Mouse (Mus musculus) stomach, embryonic 15.5 days (tissue): ENCODE measurements around the gene Bmpr1a. TPM values are rescaled to one million over a fixed set of nuclear protein-coding genes. Genes with fewer than 3 reads are reported as not detected.
"Not testable (repeated sequence)": the region's sequence is repeated elsewhere in the genome, so short reads cannot be mapped to it uniquely, and the experiment has no call there.

Experiments used
- ATAC-seq: fragments of 200-750 bp; cut with Nextera tagmentation; 2 replicates; pipeline ENCODE4 v1.8.0; 2017; ENCODE audit warnings: low read depth, moderate number of reproducible peaks, moderate TSS enrichment; ENCODE audit not compliant: insufficient read depth, low FRiP score
- H3K27ac ChIP-seq: fragments of 300-500 bp; sonication (generic); 2 replicates; pipeline ENCODE4 v1.5.1; 2015; ENCODE audit warnings: mild to moderate bottlenecking, inconsistent platforms
- H3K27me3 ChIP-seq: fragments of 300-500 bp; sonication (generic); replicated peaks from 2 replicates; pipeline ENCODE4 v1.6.1; 2015; ENCODE audit warnings: inconsistent platforms
- H3K36me3 ChIP-seq: fragments of 300-500 bp; sonication (generic); 2 replicates; pipeline ENCODE4 v1.6.1; 2015; ENCODE audit warnings: inconsistent platforms
- H3K4me1 ChIP-seq: fragments of 300-500 bp; sonication (generic); 2 replicates; pipeline ENCODE4 v1.6.1; 2015; ENCODE audit warnings: inconsistent platforms
- H3K4me2 ChIP-seq: fragments of 300-500 bp; sonication (generic); 2 replicates; pipeline ENCODE4 v1.6.1; 2015; ENCODE audit warnings: mild to moderate bottlenecking, inconsistent platforms
- H3K4me3 ChIP-seq: fragments of 300-500 bp; sonication (generic); replicated peaks from 2 replicates; pipeline ENCODE4 v1.5.1; 2015; ENCODE audit warnings: inconsistent platforms
- H3K9ac ChIP-seq: fragments of 300-500 bp; sonication (generic); 2 replicates; pipeline ENCODE4 v1.6.1; 2015; ENCODE audit warnings: inconsistent platforms
- H3K9me3 ChIP-seq: fragments of 300-500 bp; sonication (generic); 2 replicates; pipeline ENCODE4 v1.6.1; 2016; ENCODE audit warnings: inconsistent platforms
- WGBS: fragments of 180-500 bp; shearing (Covaris S2); methylation state at CpG from one replicate; pipeline ENCODE4 v1.1.7; 2015; 5-methylcytosine and 5-hydroxymethylcytosine counted together
- polyA plus RNA-seq: library from polyadenylated mRNA; unstranded; fragments of >200 nt; fragmentation: Nextera tagmentation; extraction: Ambion mirVana; gene quantifications from 2 replicates; pipeline ENCODE4 v1.2.1, GENCODE M21; 2015

Bmpr1a gene
- polyA plus RNA-seq, 1 experiment from 2014 or later: 47.1 TPM

DNA sequence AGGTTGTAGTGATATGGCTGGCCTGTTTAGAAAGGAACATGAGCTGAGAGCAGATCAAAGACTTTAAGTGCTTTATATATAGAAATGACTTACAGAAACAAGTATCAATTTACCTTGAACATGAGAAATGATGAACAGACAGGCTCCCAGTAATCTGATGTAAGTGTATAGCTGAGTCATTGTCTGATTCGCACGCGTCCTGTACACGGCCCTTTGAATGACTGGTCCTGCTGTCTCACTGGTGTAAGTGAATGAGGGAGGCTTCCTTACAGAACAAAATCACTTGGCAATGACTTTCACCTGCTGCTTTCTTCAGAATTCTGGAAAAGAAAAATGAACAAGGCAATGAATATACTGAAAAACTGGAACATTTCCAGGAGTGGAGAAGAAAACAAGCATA, 55.5 kb downstream of the Bmpr1a start:
- Histone ChIP-seq H3K4me3 (no peak overlapping the region), H3K36me3 (peaks cover 12% of the 10 kb centered on the region; the same call in 1 of the 2 replicates), H3K4me1 (peaks cover 8% of the 10 kb centered on the region; the same call in 1 of the 2 replicates), H3K4me2 (no peak overlapping the region), H3K9ac (no peak overlapping the region), H3K27ac (no peak overlapping the region), H3K27me3 (no peaks in the 10 kb centered on the region), H3K9me3 (no peaks in the 10 kb centered on the region)
- ATAC-seq: no peak
- 75% methylated on average over 4 of the region's 4 CpGs for WGBS

DNA sequence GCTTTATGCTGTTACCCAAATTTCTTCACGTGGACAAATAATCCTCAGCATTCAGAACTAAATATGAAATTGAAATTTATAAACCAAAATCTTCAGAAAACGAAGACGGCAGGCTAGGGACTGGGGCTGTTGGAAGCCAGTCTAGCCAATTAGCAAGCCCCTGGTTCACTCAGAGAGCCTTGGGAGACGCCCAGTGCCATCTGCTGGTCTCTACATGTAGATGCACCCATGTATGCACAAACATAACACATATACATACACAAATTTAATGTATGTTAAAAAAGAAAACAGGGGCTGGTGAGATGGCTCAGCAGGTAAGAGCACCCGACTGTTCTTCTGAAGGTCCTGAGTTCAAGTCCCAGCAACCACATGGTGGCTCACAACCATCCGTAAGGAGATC, 56.5 kb downstream of the Bmpr1a start:
- H3K36me3 ChIP-seq: peaks cover 12% of the 10 kb centered on the region; the same call in 1 of the 2 replicates
- no peaks in the 10 kb centered on the region for H3K27me3 ChIP-seq
- no peak overlapping the region for H3K4me2 ChIP-seq
- H3K4me3 ChIP-seq: no peak overlapping the region
- ATAC-seq: no peak
- no peak overlapping the region for H3K9ac ChIP-seq
- no peak overlapping the region for H3K27ac ChIP-seq
- H3K9me3 ChIP-seq: no peaks in the 10 kb centered on the region
- WGBS: 91% methylated on average over 6 of the region's 6 CpGs
- peaks cover 8% of the 10 kb centered on the region; the same call in 1 of the 2 replicates for H3K4me1 ChIP-seq

DNA sequence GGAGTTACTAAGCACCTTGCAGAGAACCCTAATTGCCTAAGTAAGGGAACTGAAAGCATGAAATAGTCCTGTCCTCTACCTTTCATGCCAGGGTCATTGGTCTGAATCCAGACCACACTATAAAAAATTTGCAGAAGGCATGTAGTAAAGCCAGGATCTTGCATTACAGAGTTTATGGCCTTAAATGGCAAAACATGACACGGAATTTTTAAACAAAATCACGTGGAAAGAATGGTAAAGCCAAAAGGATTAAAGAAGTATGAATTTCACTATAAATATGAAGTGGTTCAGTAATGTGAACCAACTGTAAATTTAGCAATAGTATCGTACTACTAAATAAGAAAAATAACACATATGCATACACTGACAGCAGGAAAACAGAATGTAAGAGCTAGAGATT, 57.8 kb downstream of the Bmpr1a start:
- peaks cover 15% of the 10 kb centered on the region; the same call in 1 of the 2 replicates for H3K36me3 ChIP-seq
- H3K27ac ChIP-seq: 0 out of 2 replicates have a peak overlapping the region, but pooled peaks have one; percentile 1
- no peak overlapping the region for H3K4me2 ChIP-seq
- peaks cover 8% of the 10 kb centered on the region; the same call in 1 of the 2 replicates for H3K4me1 ChIP-seq
- no peak overlapping the region for H3K4me3 ChIP-seq
- no peak overlapping the region for H3K9ac ChIP-seq
- H3K9me3 ChIP-seq: no peaks in the 10 kb centered on the region
- 54% methylated on average over 3 of the region's 3 CpGs for WGBS
- no peaks in the 10 kb centered on the region for H3K27me3 ChIP-seq
- ATAC-seq: no peak

DNA sequence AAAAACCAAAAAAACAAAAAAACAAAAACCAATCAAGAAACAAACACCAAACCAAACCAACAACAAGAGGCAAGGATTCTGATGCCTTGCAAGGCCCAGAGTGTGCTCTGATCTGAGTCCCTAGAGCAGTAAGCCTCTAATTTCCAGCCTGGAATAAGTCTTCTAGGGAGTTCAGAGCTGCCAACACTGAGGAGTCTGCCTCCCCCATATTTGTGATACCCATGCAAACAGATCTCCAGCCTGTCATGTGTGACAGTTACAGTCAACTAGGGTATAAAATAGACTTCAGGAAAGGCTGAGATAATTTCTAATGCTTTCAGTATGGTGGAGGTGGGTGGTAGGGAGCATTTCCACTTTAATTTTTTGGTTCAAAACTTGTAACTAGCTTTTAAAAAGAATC, 58.2 kb downstream of the Bmpr1a start:
- Histone ChIP-seq H3K4me2 (no peak overlapping the region), H3K9ac (no peak overlapping the region), H3K27ac (peak overlapping the region; percentile 1; the same call in 1 of the 2 replicates), H3K4me3 (no peak overlapping the region), H3K27me3 (no peaks in the 10 kb centered on the region), H3K4me1 (peaks cover 6% of the 10 kb centered on the region; the same call in 1 of the 2 replicates), H3K9me3 (no peaks in the 10 kb centered on the region), H3K36me3 (peaks cover 15% of the 10 kb centered on the region; the same call in 1 of the 2 replicates)
- no peak for ATAC-seq

DNA sequence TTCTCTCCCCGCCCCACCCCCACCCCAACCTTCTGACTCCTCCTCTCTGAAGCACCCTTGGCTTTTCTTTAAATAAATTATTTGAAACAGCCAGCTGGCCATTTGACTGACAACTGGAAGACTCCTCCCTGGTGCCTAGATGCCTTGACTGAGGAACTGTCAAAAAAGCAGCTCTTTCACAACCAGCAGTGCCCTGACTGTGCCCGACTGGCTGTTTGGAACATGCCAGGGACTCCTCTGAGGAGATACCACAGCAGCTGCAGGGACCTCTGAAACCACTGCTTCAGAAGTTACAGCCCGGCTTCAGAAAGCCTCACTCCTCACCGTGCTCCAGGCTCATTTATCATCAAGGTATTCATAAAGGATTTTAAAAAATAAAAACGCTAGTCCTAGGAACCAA, 58.8 kb downstream of the Bmpr1a start:
- Histone ChIP-seq H3K9me3 (no peaks in the 10 kb centered on the region), H3K36me3 (peaks cover 15% of the 10 kb centered on the region; the same call in 1 of the 2 replicates), H3K4me2 (no peak overlapping the region), H3K4me3 (no peak overlapping the region), H3K27me3 (no peaks in the 10 kb centered on the region), H3K4me1 (peaks cover under 1% of the 10 kb centered on the region; the same call in 1 of the 2 replicates), H3K9ac (no peak overlapping the region), H3K27ac (peak overlapping the region; percentile 1; the same call in 1 of the 2 replicates)
- 58% methylated on average over 5 of the region's 5 CpGs for WGBS
- ATAC-seq: no peak

DNA sequence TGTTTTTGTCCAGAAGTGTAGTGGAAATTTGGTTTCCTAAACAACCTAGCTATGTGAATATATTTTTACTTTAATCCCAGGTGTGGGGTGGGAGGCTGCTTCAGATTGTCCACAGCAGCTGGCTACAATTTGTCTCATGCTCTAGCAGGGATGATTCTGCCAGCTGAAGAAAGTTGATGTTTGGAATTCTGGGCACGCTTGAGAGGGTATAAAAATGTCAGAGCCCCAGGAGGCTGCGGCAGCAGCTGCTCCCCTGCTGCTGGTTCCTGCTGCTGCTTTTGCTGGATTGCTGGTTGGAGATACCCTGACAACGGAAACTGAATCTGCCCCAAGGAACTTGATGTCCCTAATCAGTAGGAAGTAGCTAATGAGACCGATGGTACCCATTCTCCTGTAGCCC, 60.6 kb downstream of the Bmpr1a start:
- Histone ChIP-seq H3K4me2 (no peak overlapping the region), H3K36me3 (peaks cover 12% of the 10 kb centered on the region; the same call in 1 of the 2 replicates), H3K9ac (no peak overlapping the region), H3K27me3 (no peaks in the 10 kb centered on the region), H3K4me3 (no peak overlapping the region), H3K27ac (no peak overlapping the region), H3K9me3 (no peaks in the 10 kb centered on the region), H3K4me1 (no peaks in the 10 kb centered on the region)
- ATAC-seq: no peak
- WGBS: 76% methylated on average over 4 of the region's 4 CpGs

DNA sequence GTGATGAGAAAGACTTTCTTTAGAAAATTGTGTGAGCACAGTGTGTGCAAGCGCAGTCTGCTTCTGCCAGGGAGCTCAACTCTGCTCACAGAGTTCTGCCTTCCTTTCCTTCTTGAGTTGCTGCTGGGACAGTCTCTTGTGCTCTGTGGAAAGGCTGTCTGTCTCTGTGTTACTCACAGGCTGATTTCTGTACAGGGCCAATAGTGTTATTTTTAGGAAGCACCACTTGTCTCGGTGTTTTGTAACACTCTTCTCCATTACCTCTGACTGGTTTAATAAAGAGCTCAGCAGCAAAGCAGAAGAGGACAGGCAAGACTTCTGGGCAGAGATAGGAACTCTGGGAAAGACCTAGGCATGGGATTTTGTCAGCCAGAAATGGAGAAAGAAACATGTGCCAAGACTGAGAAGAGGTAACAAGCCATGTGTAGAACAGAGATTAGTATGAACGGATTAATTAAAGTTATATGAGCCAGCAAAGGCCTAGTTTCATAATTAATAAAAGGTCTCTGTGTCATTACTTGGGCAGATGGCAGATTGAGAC, 62.5 kb downstream of the Bmpr1a start:
- no peak overlapping the region for H3K4me3 ChIP-seq
- ATAC-seq: no peak
- H3K4me1 ChIP-seq: no peaks in the 10 kb centered on the region
- no peaks in the 10 kb centered on the region for H3K9me3 ChIP-seq
- H3K9ac ChIP-seq: no peak overlapping the region
- H3K27me3 ChIP-seq: no peaks in the 10 kb centered on the region
- 0 out of 2 replicates have a peak, but pooled peaks cover 7% of the 10 kb centered on the region for H3K36me3 ChIP-seq
- H3K27ac ChIP-seq: no peak overlapping the region
- no peak overlapping the region for H3K4me2 ChIP-seq
- 84% methylated on average over 3 of the region's 3 CpGs for WGBS

DNA sequence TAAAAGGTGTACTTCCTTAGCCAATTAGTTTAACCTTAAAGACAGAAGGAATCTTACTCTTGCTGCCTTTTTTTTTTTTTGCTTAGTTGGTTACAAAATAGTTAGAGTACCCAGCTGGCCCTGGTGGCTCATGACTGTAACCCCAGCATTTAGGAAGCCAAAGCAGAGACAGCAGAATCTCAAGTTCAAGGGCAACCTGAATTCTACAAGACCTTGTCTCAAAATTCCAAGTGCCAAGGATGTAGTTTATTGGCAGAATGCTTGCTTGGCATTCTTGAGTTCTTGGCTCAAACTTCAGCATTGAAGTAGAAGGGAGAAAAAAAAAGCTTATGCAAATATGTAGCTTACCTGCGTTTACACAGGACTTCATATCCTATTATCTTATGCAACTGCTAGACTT, 74.1 kb downstream of the Bmpr1a start:
- no peak overlapping the region for H3K4me3 ChIP-seq
- H3K4me2 ChIP-seq: no peak overlapping the region
- no peak overlapping the region for H3K9ac ChIP-seq
- no peaks in the 10 kb centered on the region for H3K9me3 ChIP-seq
- H3K27ac ChIP-seq: no peak overlapping the region
- H3K4me1 ChIP-seq: no peaks in the 10 kb centered on the region
- no peak for ATAC-seq
- 76% methylated on average over 1 of the region's 1 CpGs for WGBS
- no peaks in the 10 kb centered on the region for H3K27me3 ChIP-seq
- 0 out of 2 replicates have a peak, but pooled peaks cover 14% of the 10 kb centered on the region for H3K36me3 ChIP-seq

DNA sequence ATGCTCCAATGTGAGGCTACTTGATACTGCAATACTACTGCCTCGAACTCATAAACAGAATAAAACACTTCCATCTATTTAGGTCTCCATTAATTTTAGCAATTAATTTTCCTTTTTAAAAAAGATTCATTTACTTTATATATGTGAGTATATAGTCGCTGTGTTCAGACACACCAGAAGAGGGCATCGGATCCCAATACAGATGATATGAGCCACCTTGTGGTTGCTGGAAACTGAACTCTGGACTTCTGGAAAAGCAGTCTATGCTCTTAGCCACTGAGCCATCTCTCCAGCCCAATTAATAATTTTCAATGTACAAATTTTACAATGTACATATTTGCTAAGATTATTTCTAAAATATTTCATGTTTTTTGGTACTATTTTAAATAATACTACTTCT, 74.9 kb downstream of the Bmpr1a start:
- no peak overlapping the region for H3K27ac ChIP-seq
- 0 out of 2 replicates have a peak, but pooled peaks cover 20% of the 10 kb centered on the region for H3K36me3 ChIP-seq
- WGBS: 90% methylated on average over 3 of the region's 3 CpGs
- H3K9ac ChIP-seq: no peak overlapping the region
- H3K4me1 ChIP-seq: no peaks in the 10 kb centered on the region
- no peak overlapping the region for H3K4me3 ChIP-seq
- H3K9me3 ChIP-seq: no peaks in the 10 kb centered on the region
- no peaks in the 10 kb centered on the region for H3K27me3 ChIP-seq
- no peak overlapping the region for H3K4me2 ChIP-seq
- no peak for ATAC-seq

DNA sequence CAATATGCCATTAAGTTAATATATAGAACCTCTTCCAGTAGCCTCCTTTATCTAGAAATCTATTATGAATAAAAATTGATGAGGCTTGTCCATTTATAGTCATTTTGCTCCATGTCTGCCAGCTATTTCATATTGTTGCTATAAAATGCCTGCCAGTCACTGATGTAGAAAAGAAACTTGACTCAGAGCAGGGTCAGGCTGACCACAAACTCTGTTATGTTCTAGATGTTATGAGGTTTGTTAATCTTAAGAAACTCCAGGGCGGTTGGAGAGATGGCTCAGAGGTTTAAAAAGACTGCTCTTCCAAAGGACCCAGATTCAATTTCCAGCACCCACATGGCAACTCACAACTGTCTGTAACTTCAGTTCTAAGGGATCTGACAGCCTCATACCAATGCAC, 82.1 kb downstream of the Bmpr1a start:
- 92% methylated on average over 1 of the region's 1 CpGs for WGBS

DNA sequence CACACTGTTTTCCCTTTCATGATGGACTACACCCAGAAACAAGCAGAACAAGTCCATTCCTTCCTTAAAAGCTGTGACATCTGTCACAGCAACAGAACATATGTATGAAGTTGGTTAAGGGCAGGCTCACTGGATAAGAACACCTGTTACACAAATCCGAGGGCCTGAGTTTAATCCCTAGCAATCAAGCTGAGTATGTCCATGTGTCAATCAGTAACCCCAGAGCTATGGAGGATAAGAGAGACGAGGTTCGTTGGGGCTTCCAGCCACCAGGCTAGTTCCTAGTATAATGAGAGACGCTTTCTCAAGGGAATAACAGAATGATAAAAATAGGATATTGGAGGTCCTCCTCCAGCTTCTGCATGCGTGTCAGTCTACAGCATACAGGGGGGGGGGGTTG, 85.6 kb downstream of the Bmpr1a start:
- H3K9me3 ChIP-seq: no peaks in the 10 kb centered on the region
- 85% methylated on average over 5 of the region's 5 CpGs for WGBS
- H3K27ac ChIP-seq: no peak overlapping the region
- no peak overlapping the region for H3K4me2 ChIP-seq
- no peak overlapping the region for H3K9ac ChIP-seq
- no peaks in the 10 kb centered on the region for H3K4me1 ChIP-seq
- H3K4me3 ChIP-seq: no peak overlapping the region
- H3K27me3 ChIP-seq: no peaks in the 10 kb centered on the region
- no peak for ATAC-seq
- peaks cover 40% of the 10 kb centered on the region for H3K36me3 ChIP-seq

More for the DNA sequence above, 82.1 kb downstream of the Bmpr1a start:
- Histone ChIP-seq H3K4me3 (no peak overlapping the region), H3K4me2 (no peak overlapping the region), H3K4me1 (no peaks in the 10 kb centered on the region), H3K27ac (no peak overlapping the region), H3K9me3 (no peaks in the 10 kb centered on the region), H3K36me3 (peaks cover 34% of the 10 kb centered on the region), H3K27me3 (no peaks in the 10 kb centered on the region), H3K9ac (no peak overlapping the region)
- no peak for ATAC-seq

DNA sequence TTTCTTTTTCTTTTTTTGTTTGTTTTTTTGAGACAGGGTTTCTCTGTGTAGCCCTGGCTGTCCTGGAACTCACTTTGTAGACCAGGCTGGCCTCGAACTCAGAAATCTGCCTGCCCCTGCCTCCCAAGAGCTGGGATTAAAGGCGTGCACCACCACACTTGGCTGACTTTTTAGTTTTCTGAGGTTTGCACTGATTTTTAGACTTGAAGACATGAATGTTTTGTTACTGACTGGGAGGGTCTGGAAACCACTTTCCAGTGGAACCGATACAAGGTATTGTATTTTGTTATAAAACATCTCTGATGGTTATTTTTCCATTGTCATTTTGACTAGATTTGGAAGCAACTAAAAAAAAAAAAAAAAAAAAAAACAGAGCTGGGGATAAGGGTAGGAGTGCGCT, 86.2 kb downstream of the Bmpr1a start:
- not testable (repeated sequence) for H3K27me3 ChIP-seq, ATAC-seq, H3K4me1 ChIP-seq, H3K9ac ChIP-seq, H3K4me2 ChIP-seq, H3K4me3 ChIP-seq, H3K27ac ChIP-seq, H3K9me3 ChIP-seq
- peaks cover 37% of the 10 kb centered on the region for H3K36me3 ChIP-seq
- 93% methylated on average over 4 of the region's 4 CpGs for WGBS
